Mouse (Mus musculus) T-helper 2 cell (primary cell): ENCODE measurements around the gene Defb22.

ENCODE experiments used
- in situ Hi-C: fragments of 300-600 bp; cut with MboI, MseI; formaldehyde crosslinking; loops from one replicate; pipeline ENCODE4 v1.15.1; 2025; ENCODE audit warnings: high pct_unique_total_duplicates

Defb22 gene

GRCm38 (mm10) chr2:152439833-152440232, 50.1 kb downstream of the Defb22 start:
- in situ Hi-C loops = no loop called here

- in situ Hi-C loops = no loop called here
These were observed 51.0 kb downstream of the Defb22 start for GRCm38 (mm10) chr2:152438963-152439362.

GRCm38 (mm10) chr2:152436983-152437860, 52.7 kb downstream of the Defb22 start:
- in situ Hi-C loops = no loop called here

- in situ Hi-C loops = no loop called here
These were observed 53.5 kb downstream of the Defb22 start for GRCm38 (mm10) chr2:152436405-152436901.
